Mouse (Mus musculus) embryonic facial prominence, embryonic 12.5 days (tissue): ENCODE measurements at regions not wholly inside any gene's neighbourhood (a gene's known extent, or its start where the extent isn't known, plus 50 kb on each side); places are given as distances from the start of the nearest gene placed in this dataset.

Experiments used
- ATAC-seq: fragments of 200-750 bp; cut with Nextera tagmentation; 2 replicates; pipeline ENCODE4 v1.8.0; 2017; ENCODE audit not compliant: insufficient number of reproducible peaks, insufficient read depth, low FRiP score, low TSS enrichment
- H3K27ac ChIP-seq: fragments of 300-500 bp; sonication (generic); 2 replicates; pipeline ENCODE4 v1.5.1; 2016; ENCODE audit warnings: mild to moderate bottlenecking
- H3K27me3 ChIP-seq: fragments of 300-500 bp; sonication (generic); 2 replicates; pipeline ENCODE4 v1.6.1; 2016; ENCODE audit warnings: mild to moderate bottlenecking, moderate library complexity
- H3K36me3 ChIP-seq: fragments of 300-500 bp; sonication (generic); 2 replicates; pipeline ENCODE4 v1.6.1; 2016; ENCODE audit warnings: mild to moderate bottlenecking
- H3K4me1 ChIP-seq: fragments of 300-500 bp; sonication (generic); 2 replicates; pipeline ENCODE4 v1.6.1; 2016
- H3K4me2 ChIP-seq: fragments of 300-500 bp; sonication (generic); replicated peaks from 2 replicates; pipeline ENCODE4 v1.6.1; 2016; ENCODE audit warnings: mild to moderate bottlenecking, moderate library complexity
- H3K4me3 ChIP-seq: fragments of 300-500 bp; sonication (generic); 2 replicates; pipeline ENCODE4 v1.5.1; 2016; ENCODE audit warnings: mild to moderate bottlenecking
- H3K9ac ChIP-seq: fragments of 300-500 bp; sonication (generic); 2 replicates; pipeline ENCODE4 v1.6.1; 2016; ENCODE audit warnings: mild to moderate bottlenecking, moderate library complexity
- H3K9me3 ChIP-seq: fragments of 300-500 bp; sonication (generic); 2 replicates; pipeline ENCODE4 v1.6.1; 2016; ENCODE audit warnings: mild to moderate bottlenecking, moderate library complexity
- WGBS: fragments of 180-500 bp; shearing (Covaris S2); methylation state at CpG from one replicate; pipeline ENCODE4 v1.1.7; 2016; 5-methylcytosine and 5-hydroxymethylcytosine counted together

DNA sequence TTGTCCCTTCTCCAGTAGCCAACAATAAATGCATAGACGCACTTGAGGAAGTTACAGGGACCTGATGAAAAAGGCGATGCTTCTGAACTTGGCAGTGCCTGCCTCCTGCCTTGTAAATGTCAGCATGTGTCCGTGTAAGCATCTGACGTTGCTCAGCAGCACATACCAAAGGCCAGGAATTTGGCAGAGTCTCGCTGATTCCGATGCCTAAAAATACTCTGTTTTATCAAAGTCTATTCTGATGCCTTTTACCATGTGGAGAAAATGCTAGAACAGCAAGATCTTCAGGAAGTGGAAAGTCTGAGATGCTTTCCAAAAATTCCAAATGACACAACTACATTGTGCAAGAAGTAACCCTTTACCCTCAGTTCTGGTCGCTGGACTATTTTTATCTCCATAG, 92.5 kb upstream of the N6amt1 start:
- no peak for ATAC-seq
- Histone ChIP-seq H3K9me3 (no peaks in the 10 kb centered on the region), H3K36me3 (no peaks in the 10 kb centered on the region), H3K4me3 (no peak overlapping the region), H3K27me3 (no peaks in the 10 kb centered on the region), H3K27ac (no peak overlapping the region), H3K9ac (no peak overlapping the region), H3K4me1 (no peaks in the 10 kb centered on the region), H3K4me2 (no peak overlapping the region)
- WGBS = 77% methylated on average over 7 of the region's 7 CpGs

DNA sequence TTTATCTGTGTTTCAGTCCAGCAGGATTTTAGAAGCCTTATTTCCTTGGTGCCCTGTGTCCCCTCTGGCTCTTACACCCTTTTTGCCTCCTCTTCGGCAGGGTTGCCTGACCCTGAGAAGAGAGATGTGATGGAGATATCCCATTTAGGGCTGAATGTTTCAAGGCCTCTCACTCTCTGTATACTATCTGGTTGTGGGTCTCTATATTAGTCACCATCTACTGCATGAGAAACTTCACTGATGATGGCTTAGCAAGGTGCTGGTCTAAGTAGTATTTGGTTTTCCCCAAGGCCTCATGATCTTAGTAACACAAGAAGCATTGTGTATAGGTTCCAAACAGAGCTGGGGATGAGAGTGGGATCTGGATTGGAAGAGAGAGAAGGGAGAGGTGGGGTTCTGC, 99.2 kb upstream of the N6amt1 start:
- Histone ChIP-seq H3K4me1 (no peaks in the 10 kb centered on the region), H3K9ac (no peak overlapping the region), H3K9me3 (no peaks in the 10 kb centered on the region), H3K4me3 (no peak overlapping the region), H3K27ac (no peak overlapping the region), H3K27me3 (no peaks in the 10 kb centered on the region), H3K4me2 (no peak overlapping the region), H3K36me3 (no peaks in the 10 kb centered on the region)
- ATAC-seq = no peak
- WGBS = 83% methylated on average over 1 of the region's 1 CpGs

DNA sequence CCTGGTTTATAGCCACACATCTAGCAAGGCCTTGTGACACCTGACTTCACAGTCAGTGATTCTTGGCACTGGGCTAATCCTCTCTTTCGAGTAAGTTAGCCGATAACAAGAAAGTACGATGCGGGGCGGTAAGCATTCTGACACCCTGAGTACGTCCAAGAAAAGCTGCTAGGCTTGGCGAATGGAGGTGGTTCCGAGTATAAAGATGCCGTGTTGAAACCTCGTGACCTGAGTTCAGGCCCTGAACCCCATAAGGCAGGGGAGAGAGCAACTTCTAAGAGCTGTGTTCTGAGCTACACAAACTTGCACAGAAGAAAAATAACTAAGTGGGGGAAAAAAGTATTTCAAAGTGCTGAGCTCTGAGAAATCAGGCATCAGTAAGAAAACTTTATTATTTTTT, 103.5 kb upstream of the N6amt1 start:
- Histone ChIP-seq H3K4me2 (no peak overlapping the region), H3K27me3 (no peaks in the 10 kb centered on the region), H3K9me3 (no peaks in the 10 kb centered on the region), H3K36me3 (no peaks in the 10 kb centered on the region), H3K4me3 (no peak overlapping the region), H3K9ac (no peak overlapping the region), H3K4me1 (0 out of 2 replicates have a peak, but pooled peaks cover 3% of the 10 kb centered on the region), H3K27ac (no peak overlapping the region)
- 82% methylated on average over 10 of the region's 10 CpGs for WGBS
- no peak for ATAC-seq

DNA sequence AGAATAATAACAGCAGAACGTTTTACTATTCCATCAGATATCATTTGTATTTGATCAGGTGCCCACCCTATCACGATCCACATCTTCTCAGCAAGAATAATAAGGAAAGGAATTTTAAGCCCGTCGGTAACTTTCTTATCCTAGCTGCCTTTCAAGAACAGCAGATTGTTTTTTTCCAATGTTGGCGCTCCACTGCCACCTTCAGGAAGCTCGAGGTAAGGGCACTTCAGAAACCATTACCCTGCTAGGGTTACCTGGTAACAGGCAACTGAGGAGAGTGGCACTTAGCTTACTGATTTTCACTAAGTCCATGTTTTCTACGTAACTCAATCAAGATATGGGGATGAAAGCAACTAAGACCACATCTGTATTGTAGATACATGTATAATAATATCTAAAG, 104.1 kb upstream of the N6amt1 start:
- Histone ChIP-seq H3K27ac (no peak overlapping the region), H3K4me2 (no peak overlapping the region), H3K4me3 (no peak overlapping the region), H3K9me3 (no peaks in the 10 kb centered on the region), H3K9ac (no peak overlapping the region), H3K36me3 (no peaks in the 10 kb centered on the region), H3K27me3 (no peaks in the 10 kb centered on the region), H3K4me1 (0 out of 2 replicates have a peak, but pooled peaks cover 3% of the 10 kb centered on the region)
- no peak for ATAC-seq
- WGBS = 28% methylated on average over 7 of the region's 7 CpGs

GRCm38 (mm10) chr16:87248501-87249030, 105.4 kb upstream of the N6amt1 start:
- Histone ChIP-seq H3K27ac (no peak overlapping the region), H3K9ac (no peak overlapping the region), H3K4me3 (no peak overlapping the region), H3K36me3 (no peaks in the 10 kb centered on the region), H3K9me3 (no peaks in the 10 kb centered on the region), H3K27me3 (no peaks in the 10 kb centered on the region), H3K4me1 (0 out of 2 replicates have a peak, but pooled peaks cover 3% of the 10 kb centered on the region), H3K4me2 (no peak overlapping the region)
- ATAC-seq = no peak
- 31% methylated on average over 6 of the region's 6 CpGs for WGBS

DNA sequence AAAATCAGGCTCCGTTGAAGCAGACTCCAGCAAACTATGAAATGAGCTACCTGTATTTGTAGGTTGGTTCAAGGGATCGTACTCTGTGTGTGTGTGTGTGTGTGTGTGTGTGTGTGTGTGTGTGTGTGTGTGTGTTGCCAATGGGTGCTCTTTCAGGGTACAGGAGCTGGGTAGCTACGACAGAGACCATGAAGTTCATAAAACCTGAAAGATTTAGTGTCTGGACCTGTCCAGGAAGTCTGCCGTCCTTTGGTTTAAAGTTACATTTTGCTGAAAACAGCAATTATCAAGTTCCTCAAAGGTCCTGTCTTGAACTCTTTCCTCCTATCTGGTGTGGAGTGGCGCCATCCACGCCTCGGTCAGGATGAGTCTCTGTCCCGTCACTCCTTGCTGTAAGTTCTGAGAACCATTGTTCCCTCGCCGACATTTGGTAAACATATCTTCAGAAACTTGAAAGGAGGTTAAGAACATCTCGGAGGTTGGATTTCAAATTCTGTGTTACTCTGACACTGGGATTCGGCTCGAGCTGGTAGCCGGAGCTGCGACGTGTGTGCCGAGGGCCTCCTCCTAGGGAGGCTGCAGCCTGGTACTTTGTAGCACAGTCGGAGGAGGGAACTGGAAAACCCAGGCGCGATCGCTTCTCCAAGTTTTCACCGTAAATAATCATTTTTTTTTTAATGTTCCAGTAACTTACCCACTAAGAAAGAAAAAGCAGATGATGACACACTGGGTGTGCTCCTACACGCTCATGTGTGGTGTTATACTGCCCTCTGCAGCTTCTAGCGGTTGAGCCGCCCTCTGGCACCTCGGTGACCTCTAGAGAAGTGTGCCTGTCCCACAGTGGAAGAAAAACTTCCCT, 107.8 kb upstream of the N6amt1 start:
- H3K9me3 ChIP-seq = no peaks in the 10 kb centered on the region
- no peak overlapping the region for H3K4me3 ChIP-seq
- H3K4me1 ChIP-seq = 0 out of 2 replicates have a peak, but pooled peaks cover 3% of the 10 kb centered on the region
- no peak overlapping the region; the same call in 1 of the 2 replicates for H3K27ac ChIP-seq
- H3K27me3 ChIP-seq = no peaks in the 10 kb centered on the region
- no peaks in the 10 kb centered on the region for H3K36me3 ChIP-seq
- H3K9ac ChIP-seq = no peak overlapping the region
- peak overlapping the region; percentile 29 for H3K4me2 ChIP-seq
- 40% methylated on average over 26 of the region's 26 CpGs for whole genome bisulfite sequencing
- peak; percentile 76 for ATAC-seq

GRCm38 (mm10) chr16:87245441-87245840, 108.5 kb upstream of the N6amt1 start:
- no peak overlapping the region for H3K27ac ChIP-seq
- WGBS = 88% methylated on average over 7 of the region's 7 CpGs
- H3K4me2 ChIP-seq = no peak overlapping the region
- no peaks in the 10 kb centered on the region for H3K9me3 ChIP-seq
- H3K36me3 ChIP-seq = no peaks in the 10 kb centered on the region
- ATAC-seq = no peak
- H3K4me1 ChIP-seq = 0 out of 2 replicates have a peak, but pooled peaks cover 3% of the 10 kb centered on the region
- H3K27me3 ChIP-seq = no peaks in the 10 kb centered on the region
- H3K4me3 ChIP-seq = no peak overlapping the region
- H3K9ac ChIP-seq = no peak overlapping the region

- Histone ChIP-seq H3K4me3 (no peak overlapping the region), H3K36me3 (no peaks in the 10 kb centered on the region), H3K27ac (no peak overlapping the region), H3K27me3 (no peaks in the 10 kb centered on the region), H3K4me1 (no peaks in the 10 kb centered on the region), H3K9me3 (no peaks in the 10 kb centered on the region), H3K9ac (no peak overlapping the region), H3K4me2 (no peak overlapping the region)
- 81% methylated on average over 7 of the region's 7 CpGs for WGBS
- no peak for ATAC-seq
Measured at GRCm38 (mm10) chr16:87242027-87242426, 112.0 kb upstream of the N6amt1 start.

DNA sequence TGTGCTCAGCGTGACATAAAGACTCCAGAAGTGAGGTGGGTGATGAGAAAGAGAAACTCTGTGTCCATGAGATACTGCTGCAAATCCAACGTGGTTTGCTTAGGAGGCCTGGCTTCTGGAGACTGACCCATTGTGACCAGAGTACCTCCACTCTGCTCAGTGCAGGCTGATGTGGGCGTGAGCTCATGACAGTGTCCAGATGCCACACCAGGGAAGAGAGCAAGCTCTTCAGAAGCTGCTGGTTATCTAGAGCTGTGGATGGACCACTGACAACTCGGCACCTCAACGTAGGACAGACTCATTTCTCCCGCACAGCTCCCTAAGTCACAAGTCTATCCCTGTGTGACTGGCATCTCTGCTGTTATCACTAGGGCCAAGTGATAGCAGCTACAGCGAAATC, 114.9 kb upstream of the N6amt1 start:
- Histone ChIP-seq H3K36me3 (no peaks in the 10 kb centered on the region), H3K27me3 (no peaks in the 10 kb centered on the region), H3K4me3 (no peak overlapping the region), H3K9me3 (no peaks in the 10 kb centered on the region), H3K4me2 (no peak overlapping the region), H3K9ac (no peak overlapping the region), H3K4me1 (no peaks in the 10 kb centered on the region), H3K27ac (no peak overlapping the region)
- no peak for ATAC-seq
- 88% methylated on average over 7 of the region's 7 CpGs for WGBS

DNA sequence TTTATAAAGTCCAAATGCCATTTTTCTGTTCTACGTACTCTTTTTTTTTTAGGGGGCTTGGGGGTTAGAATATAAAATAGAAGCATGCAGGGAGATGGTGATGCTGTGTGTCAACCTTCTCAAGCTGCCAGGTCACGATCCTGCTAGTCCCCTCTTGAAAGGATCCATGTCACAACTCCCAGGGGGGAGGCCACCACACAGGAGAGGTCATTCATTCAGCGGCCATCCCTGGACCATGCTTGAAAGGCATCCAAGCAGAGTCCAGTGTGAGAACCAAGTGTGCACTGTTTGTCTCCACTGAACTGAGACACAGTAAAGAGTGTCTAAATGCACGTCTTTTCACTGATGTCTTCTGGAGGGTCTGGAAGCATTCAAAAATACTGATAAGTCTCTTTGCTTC, 119.8 kb upstream of the N6amt1 start:
- no peak for ATAC-seq
- H3K27ac ChIP-seq = no peak overlapping the region

GRCm38 (mm10) chr16:87225595-87225994, 128.4 kb upstream of the N6amt1 start:
- no peak overlapping the region for H3K4me3 ChIP-seq
- H3K4me1 ChIP-seq = no peaks in the 10 kb centered on the region
- H3K9me3 ChIP-seq = no peaks in the 10 kb centered on the region
- H3K4me2 ChIP-seq = no peak overlapping the region
- WGBS = 59% methylated on average over 10 of the region's 10 CpGs
- no peak overlapping the region for H3K27ac ChIP-seq
- H3K27me3 ChIP-seq = no peaks in the 10 kb centered on the region
- no peak overlapping the region for H3K9ac ChIP-seq
- H3K36me3 ChIP-seq = no peaks in the 10 kb centered on the region
- ATAC-seq = no peak

More for the DNA sequence above, 119.8 kb upstream of the N6amt1 start:
- WGBS = 60% methylated on average over 4 of the region's 4 CpGs
- H3K4me3 ChIP-seq = no peak overlapping the region
- H3K4me2 ChIP-seq = no peak overlapping the region
- no peaks in the 10 kb centered on the region for H3K27me3 ChIP-seq
- no peaks in the 10 kb centered on the region for H3K9me3 ChIP-seq
- no peak overlapping the region for H3K9ac ChIP-seq
- no peaks in the 10 kb centered on the region for H3K4me1 ChIP-seq
- H3K36me3 ChIP-seq = no peaks in the 10 kb centered on the region

GRCm38 (mm10) chr16:87225085-87225484, 128.9 kb upstream of the N6amt1 start:
- WGBS = 83% methylated on average over 8 of the region's 8 CpGs
- Histone ChIP-seq H3K4me2 (no peak overlapping the region), H3K4me3 (no peak overlapping the region), H3K27me3 (no peaks in the 10 kb centered on the region), H3K4me1 (no peaks in the 10 kb centered on the region), H3K27ac (no peak overlapping the region), H3K9me3 (no peaks in the 10 kb centered on the region), H3K9ac (no peak overlapping the region), H3K36me3 (no peaks in the 10 kb centered on the region)
- no peak for ATAC-seq
